Mouse (Mus musculus) neutrophil, adult 5-6 weeks (primary cell): ENCODE measurements around the gene Elane. TPM values are rescaled to one million over a fixed set of nuclear protein-coding genes. Genes with fewer than 3 reads are reported as not detected.
A peak's percentile ranks its signal among the peaks of the same experiment; 100 is the strongest.

Source experiments
- ATAC-seq: fragments of 151-379, 151-347 bp; 2 replicates; pipeline ENCODE4 v1.8.0; 2017; ENCODE audit warnings: mild to moderate bottlenecking, moderate TSS enrichment; ENCODE audit not compliant: insufficient number of reproducible peaks, poor library complexity, low FRiP score, severe bottlenecking; ENCODE audit errors: extremely low read depth
- total RNA-seq: library from RNA; stranded (forward); fragments of 200-1000 nt; gene quantifications from 2 replicates; pipeline ENCODE4 v1.2.3, GENCODE M21; 2017

Elane gene
- total RNA-seq, 1 experiment from 2014 or later: not detected

GRCm38 (mm10) chr10:79908167-79909091 lies 22.4 kb downstream of the Elane start, which contains the start of gene Med16:
Med16 (minus strand) TSS chr10:79908923.
- ATAC-seq: peak; percentile 90

DNA sequence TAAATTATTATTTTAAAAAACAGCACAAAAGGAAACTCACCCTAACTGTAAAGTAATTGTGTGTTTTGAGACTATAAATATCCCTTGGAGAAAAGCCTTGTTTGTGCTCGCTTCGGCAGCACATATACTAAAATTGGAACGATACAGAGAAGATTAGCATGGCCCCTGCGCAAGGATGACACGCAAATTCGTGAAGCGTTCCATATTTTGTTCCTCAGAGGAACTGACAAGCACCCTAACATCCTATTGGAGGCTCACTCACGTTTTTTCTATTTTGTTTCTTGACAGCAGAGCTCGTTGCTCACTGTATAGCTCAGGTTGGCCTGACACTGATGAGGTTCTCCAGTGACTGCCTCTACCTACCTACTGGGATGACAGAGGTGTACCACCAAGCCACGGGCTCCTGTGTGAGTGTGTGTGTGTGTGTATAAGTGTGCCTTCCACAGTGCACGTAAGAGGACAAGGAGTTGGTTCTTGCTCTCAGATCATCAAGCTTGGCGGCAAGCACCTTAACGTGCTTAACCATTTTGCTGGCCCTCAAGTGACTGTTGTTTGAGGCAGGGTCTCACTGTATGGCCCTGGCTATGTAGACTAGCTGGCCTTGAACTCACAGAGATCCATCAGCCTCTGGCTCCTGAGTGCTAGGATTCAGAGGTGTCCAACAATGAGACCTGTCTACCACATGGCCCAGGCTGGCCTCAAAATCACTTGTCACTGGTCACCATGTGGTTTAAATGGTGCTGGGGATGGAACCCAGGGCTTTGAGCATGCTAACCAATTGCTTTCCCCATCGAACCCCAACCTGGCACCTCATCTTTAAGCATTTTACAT lies 23.3 kb downstream of the Elane start:
- ATAC-seq: no peak

DNA sequence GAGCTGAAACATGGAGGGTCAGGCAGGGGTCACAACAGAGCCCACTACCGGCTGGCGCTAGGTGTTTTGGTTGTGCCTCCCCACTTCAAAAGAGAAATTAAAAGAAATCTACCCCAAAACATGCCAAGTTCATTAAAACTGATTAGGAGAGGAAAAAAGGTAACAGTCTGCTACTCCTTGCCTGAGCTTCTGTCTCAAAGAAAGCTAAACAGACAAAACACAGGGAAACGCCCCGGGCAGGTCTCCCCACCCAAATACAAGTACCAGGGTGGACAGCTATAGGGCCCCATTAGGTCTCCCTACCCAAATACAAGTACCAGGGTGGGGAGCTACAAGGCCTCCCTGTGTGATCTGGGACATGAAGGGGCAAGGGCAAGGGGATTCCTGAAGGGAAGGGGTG lies 24.5 kb downstream of the Elane start, which contains the start of gene Gm26602:
Gene Gm26602, plus strand, starts transcription at position 301 of the 400 bp plus-strand sequence.
- ATAC-seq: no peak

- no peak for ATAC-seq
These were observed 26.4 kb downstream of the Elane start for GRCm38 (mm10) chr10:79912412-79912811.

DNA sequence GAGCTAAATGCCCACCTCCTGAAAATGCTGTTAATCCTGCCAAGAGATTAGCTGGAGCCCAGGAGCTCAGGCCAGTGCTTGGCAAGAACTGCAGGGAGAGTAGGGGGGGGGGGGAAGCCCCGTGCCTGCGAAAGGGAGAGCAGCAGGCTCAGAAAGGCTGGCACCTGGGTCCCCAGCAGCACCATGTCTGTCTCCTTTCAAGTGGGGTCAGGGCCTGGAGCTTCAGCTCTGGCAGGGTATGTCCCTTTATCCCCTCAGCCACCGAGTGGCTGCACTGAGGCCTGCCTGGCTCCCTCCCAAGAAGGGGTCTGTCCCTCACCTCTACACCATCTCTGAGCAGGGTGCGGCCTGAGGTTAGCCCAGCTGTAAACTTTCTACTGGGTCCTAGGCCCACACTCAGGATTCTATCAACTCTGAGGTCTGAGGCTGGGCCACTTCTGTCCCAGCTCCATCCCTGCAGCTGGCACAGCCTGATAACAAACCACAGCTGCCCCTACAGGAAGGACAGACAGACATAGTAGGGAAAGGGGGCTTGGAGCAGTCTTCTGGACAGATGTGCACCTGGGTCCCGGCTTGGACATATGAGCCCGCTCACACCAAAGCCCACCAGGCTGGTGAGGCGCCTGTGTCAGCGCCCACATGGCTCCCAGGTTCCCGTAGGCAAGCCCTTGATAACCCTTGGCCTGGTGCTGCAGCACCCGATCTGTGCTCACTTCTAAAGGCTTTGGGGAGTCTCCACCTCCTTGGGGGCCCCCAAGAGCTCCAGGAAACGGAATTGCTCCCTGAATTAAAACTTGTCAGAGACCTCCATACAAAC lies 28.3 kb downstream of the Elane start:
- no peak for ATAC-seq

GRCm38 (mm10) chr10:79914948-79915596 lies 29.0 kb downstream of the Elane start:
- ATAC-seq: no peak

DNA sequence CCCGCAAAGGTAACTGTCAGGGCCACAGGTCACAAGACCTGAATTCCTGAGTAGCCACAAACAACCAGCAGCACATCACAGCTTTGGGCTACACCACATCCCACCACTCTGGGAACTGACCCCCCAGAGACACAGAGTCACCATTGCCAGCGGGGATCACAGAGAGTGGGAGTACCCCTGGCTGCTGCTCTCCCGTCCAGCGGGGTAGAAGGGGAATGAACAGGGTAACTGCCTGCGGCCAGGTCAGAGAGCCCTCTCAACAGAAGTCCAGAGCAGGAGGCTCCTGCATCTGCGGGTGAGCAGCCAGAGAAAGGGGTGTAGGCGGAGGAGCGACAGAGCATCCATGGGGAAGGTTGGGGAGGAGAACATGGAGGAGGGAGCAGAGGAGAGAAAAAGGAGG lies 30.0 kb downstream of the Elane start:
- ATAC-seq: no peak

GRCm38 (mm10) chr10:79916808-79917531 lies 30.9 kb downstream of the Elane start, which contains the start of gene Kiss1r:
Kiss1r (plus strand) TSS chr10:79916971.
- ATAC-seq: peak; percentile 68

DNA sequence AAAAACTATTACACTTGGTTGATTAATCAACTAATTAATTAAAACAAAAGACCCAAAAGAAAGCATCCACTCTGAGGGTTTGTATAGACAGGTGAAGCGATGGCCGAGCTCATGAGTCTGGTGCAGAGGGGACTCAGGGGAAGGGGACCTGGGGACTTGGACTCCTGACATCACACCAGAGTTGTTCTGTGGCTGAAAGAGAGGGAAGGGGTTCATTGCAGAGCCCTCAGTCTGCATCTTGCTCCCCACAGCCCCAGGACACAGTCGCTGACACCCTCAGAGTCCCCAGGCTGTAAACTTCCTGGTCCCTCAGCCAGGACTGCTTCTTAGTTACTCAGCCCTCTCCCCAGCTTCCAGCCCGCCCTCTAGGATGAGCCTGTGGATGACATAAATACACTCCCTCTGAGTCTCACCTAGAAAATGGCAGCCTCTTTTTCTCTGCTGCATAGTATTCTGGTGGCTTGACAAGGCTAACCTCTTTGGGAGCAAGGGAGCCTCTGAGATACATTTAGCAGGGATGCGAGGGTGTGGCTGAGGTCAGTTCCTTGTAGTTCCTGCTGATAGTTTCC lies 31.6 kb downstream of the Elane start:
- ATAC-seq: no peak

DNA sequence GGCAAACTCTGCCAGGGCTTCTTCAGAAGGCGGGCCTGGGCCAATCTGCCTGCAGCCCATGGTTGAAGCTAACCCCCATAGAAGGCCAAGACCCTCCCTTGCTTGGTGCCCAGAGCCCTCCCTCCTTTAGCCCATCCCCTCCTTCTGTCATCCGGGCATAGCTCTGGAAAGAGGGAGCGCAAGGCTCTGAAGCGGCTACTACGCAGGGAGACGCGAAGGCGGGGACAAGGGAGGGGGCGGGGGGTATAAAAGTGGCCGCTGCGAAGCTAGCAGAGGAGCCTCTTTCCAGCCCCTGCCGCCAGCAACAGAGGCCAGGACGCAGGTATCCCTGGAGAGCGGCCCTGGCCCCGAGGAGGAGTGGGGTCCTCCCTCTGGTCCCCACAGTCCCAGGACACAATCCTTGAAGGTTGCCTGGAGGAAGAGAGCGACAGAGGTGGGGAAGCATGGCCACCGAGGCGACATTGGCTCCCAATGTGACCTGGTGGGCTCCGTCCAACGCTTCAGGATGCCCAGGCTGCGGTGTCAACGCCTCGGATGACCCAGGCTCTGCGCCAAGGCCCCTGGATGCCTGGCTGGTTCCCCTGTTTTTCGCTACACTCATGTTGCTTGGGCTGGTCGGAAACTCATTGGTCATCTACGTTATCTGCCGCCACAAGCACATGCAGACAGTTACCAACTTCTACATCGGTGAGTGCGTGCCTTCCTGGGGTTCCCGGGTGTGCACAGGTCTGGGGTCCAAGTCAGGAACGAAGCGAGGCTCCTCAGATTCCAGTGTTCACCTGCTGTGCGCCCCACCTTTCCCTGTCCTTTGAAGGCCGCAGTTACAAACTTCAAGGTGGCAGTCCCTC lies 32.4 kb downstream of the Elane start:
- ATAC-seq: no peak

GRCm38 (mm10) chr10:79919251-79919849 lies 33.3 kb downstream of the Elane start:
- no peak for ATAC-seq

GRCm38 (mm10) chr10:79920056-79920890 lies 34.2 kb downstream of the Elane start:
- ATAC-seq: no peak

DNA sequence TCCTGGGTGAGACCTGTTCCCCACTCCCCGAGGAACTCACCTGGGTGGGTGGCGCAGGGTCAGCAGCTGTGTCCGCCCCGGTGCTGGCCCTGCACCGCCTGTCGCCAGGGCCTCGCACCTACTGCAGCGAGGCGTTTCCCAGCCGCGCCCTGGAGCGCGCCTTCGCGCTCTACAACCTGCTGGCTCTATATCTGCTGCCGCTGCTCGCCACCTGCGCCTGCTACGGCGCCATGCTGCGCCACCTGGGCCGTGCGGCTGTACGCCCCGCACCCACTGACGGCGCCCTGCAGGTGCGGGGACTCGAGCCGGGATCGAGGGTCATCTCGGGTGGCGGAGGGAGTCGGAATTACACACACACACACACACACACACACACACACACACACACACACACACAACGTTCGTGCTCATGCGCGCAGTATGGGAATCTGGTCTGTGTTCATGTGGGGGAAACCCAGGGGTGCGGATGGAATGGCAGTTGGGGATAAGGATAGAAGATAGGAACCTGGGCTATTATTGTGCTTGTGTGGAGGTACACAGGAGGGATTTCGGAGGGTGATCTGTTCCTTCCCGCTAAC lies 35.0 kb downstream of the Elane start, which contains the start of gene R3hdm4:
Gene R3hdm4, minus strand, starts transcription at position 251 of the 578 bp plus-strand sequence.
- ATAC-seq: no peak

- no peak for ATAC-seq
These were observed 35.5 kb downstream of the Elane start for GRCm38 (mm10) chr10:79921572-79921971.
